Mouse (Mus musculus): ENCODE data around the gene Cept1. TPM values are rescaled to one million over a fixed set of nuclear protein-coding genes. Genes with fewer than 3 reads are reported as not detected.

Gene Cept1
- polyA plus RNA-seq, 1 experiment from 2014 or later, result 59.4 TPM

- no peak for TF ChIP-seq CTCF (IDR thresholded peaks at IDR 0.05; ENCODE audit: low read depth)
- TF ChIP-seq EP300 (IDR thresholded peaks at IDR 0.05; ENCODE audit: low read depth), result no peak
Observed at GRCm38 (mm10) chr3:106483796-106484405, 63.7 kb downstream of the Cept1 start.

GRCm38 (mm10) chr3:106483297-106483696, 64.3 kb downstream of the Cept1 start:
- TF ChIP-seq EP300 (IDR thresholded peaks at IDR 0.05; ENCODE audit: low read depth) (no peak), CTCF (IDR thresholded peaks at IDR 0.05; ENCODE audit: low read depth) (no peak)
- peak overlapping the region; percentile 83 for H3K27ac ChIP-seq (ENCODE audit: low read depth)
- ATAC-seq, result peak; percentile 22
- DNase-seq, result no peak
- WGBS (ENCODE audit: insufficient replicate concordance), result 25% methylated on average over 7 of the region's 7 CpGs
- no peaks in the 10 kb centered on the region for H3K9me3 ChIP-seq (ENCODE audit: low read length)
- no peaks in the 10 kb centered on the region for H3K27me3 ChIP-seq (ENCODE audit: insufficient read depth, low read length)
- peak overlapping the region; percentile 82 for H3K4me3 ChIP-seq (ENCODE audit: low read depth, low read length)
- H3K36me3 ChIP-seq (replicated peaks; ENCODE audit: insufficient read depth, low read length), result no peaks in the 10 kb centered on the region
- H3K4me2 ChIP-seq (ENCODE audit: low read depth, low read length), result peak overlapping the region; percentile 92
- peak overlapping the region; percentile 79 for H3K9ac ChIP-seq (replicated peaks)
- H3K4me1 ChIP-seq (ENCODE audit: insufficient read depth), result peaks cover 23% of the 10 kb centered on the region

More at GRCm38 (mm10) chr3:106483796-106484405, 63.7 kb downstream of the Cept1 start:
- ATAC-seq (no peak), DNase-seq (no peak)
- Histone ChIP-seq H3K27me3 (ENCODE audit: insufficient read depth, low read length) (no peaks in the 10 kb centered on the region), H3K4me1 (ENCODE audit: insufficient read depth) (peaks cover 23% of the 10 kb centered on the region), H3K27ac (ENCODE audit: low read depth) (peak overlapping the region; percentile 83), H3K9me3 (ENCODE audit: low read length) (no peaks in the 10 kb centered on the region), H3K4me2 (ENCODE audit: low read depth, low read length) (peak overlapping the region; percentile 92), H3K4me3 (ENCODE audit: low read depth, low read length) (peak overlapping the region; percentile 5; the same call in 1 of the 2 replicates), H3K9ac (replicated peaks) (no peak overlapping the region), H3K36me3 (replicated peaks; ENCODE audit: insufficient read depth, low read length) (no peaks in the 10 kb centered on the region)
- WGBS (ENCODE audit: insufficient replicate concordance), result 52% methylated on average over 4 of the region's 4 CpGs

GRCm38 (mm10) chr3:106482281-106483081, 65.1 kb downstream of the Cept1 start, which contains the start of gene Dennd2d:
Gene Dennd2d (plus strand): TSS chr3:106482405.
- ATAC-seq (peak; percentile 67), DNase-seq (peak; percentile 69)
- Histone ChIP-seq H3K4me3 (ENCODE audit: low read depth, low read length) (peak within 1 kb of the TSS; percentile 82), H3K9ac (replicated peaks) (peak within 1 kb of the TSS; percentile 79), H3K9me3 (ENCODE audit: low read length) (no peaks in the 10 kb centered on the region), H3K4me1 (ENCODE audit: insufficient read depth) (peaks cover 23% of the 10 kb centered on the region), H3K27me3 (ENCODE audit: insufficient read depth, low read length) (no peaks in the 10 kb centered on the region), H3K4me2 (ENCODE audit: low read depth, low read length) (peak within 1 kb of the TSS; percentile 92), H3K27ac (ENCODE audit: low read depth) (peak within 1 kb of the TSS; percentile 83), H3K36me3 (replicated peaks; ENCODE audit: insufficient read depth, low read length) (no peaks in the 10 kb centered on the region)
- peak; percentile 50 for TF ChIP-seq CTCF (IDR thresholded peaks at IDR 0.05; ENCODE audit: low read depth)
- no peak for TF ChIP-seq EP300 (IDR thresholded peaks at IDR 0.05; ENCODE audit: low read depth)
- WGBS (ENCODE audit: insufficient replicate concordance), result under 1% methylated on average over 27 of the region's 44 CpGs

GRCm38 (mm10) chr3:106476863-106477262, 70.7 kb downstream of the Cept1 start:
- ATAC-seq, result no peak

GRCm38 (mm10) chr3:106474210-106474609, 73.4 kb downstream of the Cept1 start:
- Histone ChIP-seq H3K36me3 (replicated peaks; ENCODE audit: insufficient read depth, low read length) (no peaks in the 10 kb centered on the region), H3K9me3 (ENCODE audit: low read length) (no peaks in the 10 kb centered on the region), H3K27ac (ENCODE audit: low read depth) (no peak overlapping the region), H3K27me3 (ENCODE audit: insufficient read depth, low read length) (no peaks in the 10 kb centered on the region), H3K4me2 (ENCODE audit: low read depth, low read length) (no peak overlapping the region), H3K4me1 (ENCODE audit: insufficient read depth) (no peaks in the 10 kb centered on the region), H3K4me3 (ENCODE audit: low read depth, low read length) (no peak overlapping the region), H3K9ac (replicated peaks) (no peak overlapping the region)
- no peak for DNase-seq
- peak; percentile 31; the same call in 1 of the 2 replicates for ATAC-seq
- 44% methylated on average over 4 of the region's 4 CpGs for WGBS (ENCODE audit: insufficient replicate concordance)
- TF ChIP-seq CTCF (IDR thresholded peaks at IDR 0.05; ENCODE audit: low read depth), result no peak
- TF ChIP-seq EP300 (IDR thresholded peaks at IDR 0.05; ENCODE audit: low read depth), result no peak

More at GRCm38 (mm10) chr3:106476863-106477262, 70.7 kb downstream of the Cept1 start:
- no peak overlapping the region for H3K4me3 ChIP-seq (ENCODE audit: low read depth, low read length)
- no peak overlapping the region for H3K9ac ChIP-seq (replicated peaks)
- DNase-seq, result no peak
- no peaks in the 10 kb centered on the region for H3K36me3 ChIP-seq (replicated peaks; ENCODE audit: insufficient read depth, low read length)
- no peaks in the 10 kb centered on the region for H3K27me3 ChIP-seq (ENCODE audit: insufficient read depth, low read length)
- no peaks in the 10 kb centered on the region for H3K9me3 ChIP-seq (ENCODE audit: low read length)
- no peak for TF ChIP-seq CTCF (IDR thresholded peaks at IDR 0.05; ENCODE audit: low read depth)
- no peak for TF ChIP-seq EP300 (IDR thresholded peaks at IDR 0.05; ENCODE audit: low read depth)
- H3K4me2 ChIP-seq (ENCODE audit: low read depth, low read length), result no peak overlapping the region
- no peaks in the 10 kb centered on the region for H3K4me1 ChIP-seq (ENCODE audit: insufficient read depth)
- no peak overlapping the region for H3K27ac ChIP-seq (ENCODE audit: low read depth)
- 59% methylated on average over 1 of the region's 1 CpGs for WGBS (ENCODE audit: insufficient replicate concordance)

GRCm38 (mm10) chr3:106464750-106465149, 82.9 kb downstream of the Cept1 start:
- TF ChIP-seq CTCF (IDR thresholded peaks at IDR 0.05; ENCODE audit: low read depth) (no peak), EP300 (IDR thresholded peaks at IDR 0.05; ENCODE audit: low read depth) (no peak)
- Histone ChIP-seq H3K9me3 (ENCODE audit: low read length) (no peaks in the 10 kb centered on the region), H3K36me3 (replicated peaks; ENCODE audit: insufficient read depth, low read length) (no peaks in the 10 kb centered on the region), H3K9ac (replicated peaks) (no peak overlapping the region), H3K27me3 (ENCODE audit: insufficient read depth, low read length) (no peaks in the 10 kb centered on the region), H3K4me2 (ENCODE audit: low read depth, low read length) (no peak overlapping the region), H3K4me1 (ENCODE audit: insufficient read depth) (no peaks in the 10 kb centered on the region), H3K4me3 (ENCODE audit: low read depth, low read length) (no peak overlapping the region), H3K27ac (ENCODE audit: low read depth) (no peak overlapping the region)
- WGBS (ENCODE audit: insufficient replicate concordance), result 27% methylated on average over 1 of the region's 1 CpGs
- ATAC-seq (peak; percentile 53), DNase-seq (no peak)

Measured in liver, postnatal 0 days (tissue).